Mouse (Mus musculus) liver, adult 2 months (tissue): ENCODE results near the gene Fam90a1a. TPM values are rescaled to one million over a fixed set of nuclear protein-coding genes. Genes with fewer than 3 reads are reported as not detected.

Experiments
- DNase-seq: peaks from one replicate; pipeline ENCODE4 v3.0.0-alpha.2; 2011; ENCODE audit warnings: low read depth, low spot score; ENCODE audit errors: extremely low read depth
- H3K27ac ChIP-seq: fragments of 200-500 bp; replicated peaks from 2 replicates; pipeline ENCODE4 v1.5.1; 2012; ENCODE audit warnings: low read depth, mild to moderate bottlenecking, control low read depth, inconsistent platforms, low read length; ENCODE audit not compliant: insufficient read depth
- H3K27me3 ChIP-seq: fragments of 200-500 bp; 2 replicates; pipeline ENCODE4 v1.6.1; 2012; ENCODE audit warnings: mild to moderate bottlenecking, moderate library complexity, low read length, inconsistent platforms; ENCODE audit not compliant: control insufficient read depth, insufficient read depth
- H3K36me3 ChIP-seq: fragments of 200-500 bp; 2 replicates; pipeline ENCODE4 v1.6.1; 2012; ENCODE audit warnings: low read length, inconsistent platforms; ENCODE audit not compliant: control insufficient read depth, insufficient read depth
- H3K4me1 ChIP-seq: fragments of 200-500 bp; 2 replicates; pipeline ENCODE4 v1.6.1; 2011; ENCODE audit warnings: low read length; ENCODE audit not compliant: control insufficient read depth, insufficient read depth
- H3K4me3 ChIP-seq: fragments of 200-500 bp; 2 replicates; pipeline ENCODE4 v1.5.1; 2011; ENCODE audit warnings: low read depth, mild to moderate bottlenecking, control low read depth, low read length, moderate library complexity; ENCODE audit not compliant: insufficient read depth
- H3K79me2 ChIP-seq: fragments of 200-500 bp; 2 replicates; pipeline ENCODE4 v1.6.1; 2012; ENCODE audit warnings: inconsistent platforms, mild to moderate bottlenecking, low read length, moderate library complexity; ENCODE audit not compliant: control insufficient read depth, insufficient read depth
- H3K9ac ChIP-seq: fragments of 200-500 bp; 2 replicates; pipeline ENCODE4 v1.6.1; 2012; ENCODE audit warnings: low read depth, mild to moderate bottlenecking, control low read depth, inconsistent platforms, low read length
- CTCF ChIP-seq: fragments of 200-500 bp; IDR thresholded peaks from 2 replicates; pipeline ENCODE4 v1.5.1; 2011; ENCODE audit warnings: low read depth, low read length, control low read depth
- POLR2A ChIP-seq: fragments of 200-500 bp; IDR thresholded peaks from 2 replicates; pipeline ENCODE4 v1.6.1; 2011; ENCODE audit warnings: low read length, control low read depth; ENCODE audit not compliant: insufficient read depth; ENCODE audit errors: extremely low read depth
- WGBS: fragments of 180-500 bp; shearing (Covaris S2); methylation state at CpG from one replicate; pipeline ENCODE4 v1.1.7; 2018; 5-methylcytosine and 5-hydroxymethylcytosine counted together
- polyA plus RNA-seq: library from polyadenylated mRNA; depleted of rRNA; stranded (reverse); fragments of >200 nt; gene quantifications from 2 replicates; pipeline ENCODE4 v1.2.3, GENCODE M21; 2012
- total RNA-seq: library from RNA; depleted of rRNA; stranded (reverse); fragments of >200 nt; gene quantifications from 2 replicates; pipeline ENCODE4 v1.2.3, GENCODE M21; 2014

The Fam90a1a gene
- total and polyA plus RNA-seq, 2 experiments, result not detected

DNA sequence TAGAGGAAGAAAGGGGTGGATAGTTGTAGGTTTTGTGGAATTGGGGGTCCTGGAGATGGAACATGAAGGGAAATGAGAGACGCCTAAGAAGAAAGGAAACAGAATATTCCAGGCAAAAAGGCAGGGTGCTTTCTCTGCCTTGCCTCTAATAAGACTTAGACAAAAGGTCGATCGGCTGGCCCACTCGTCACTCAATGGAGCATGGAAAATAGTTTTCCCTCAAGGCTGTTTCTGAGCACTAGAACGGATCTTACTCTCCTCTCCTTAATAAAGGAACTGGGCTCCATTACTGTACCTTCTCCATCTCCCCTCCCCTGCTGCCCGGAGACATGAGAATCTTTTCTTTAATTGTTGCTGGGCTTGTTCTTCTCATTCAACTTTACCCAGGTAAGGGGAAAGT, 12.1 kb upstream of the Fam90a1a start, which contains the start of gene Defb13:
Gene Defb13 (plus strand): TSS at position 301 of the 400 bp plus-strand sequence.
- DNase-seq, result no peak
- H3K9ac ChIP-seq, result no peak within 1 kb of the TSS
- no peak within 1 kb of the TSS for H3K4me3 ChIP-seq
- TF ChIP-seq POLR2A, result no peak
- TF ChIP-seq CTCF, result no peak
- H3K36me3 ChIP-seq, result no peaks in the 10 kb centered on the region
- no peaks in the 10 kb centered on the region for H3K27me3 ChIP-seq
- H3K4me1 ChIP-seq, result no peaks in the 10 kb centered on the region
- H3K27ac ChIP-seq, result no peak within 1 kb of the TSS
- WGBS, result 82% methylated on average over 6 of the region's 6 CpGs
- no peaks in the 10 kb centered on the region for H3K79me2 ChIP-seq

DNA sequence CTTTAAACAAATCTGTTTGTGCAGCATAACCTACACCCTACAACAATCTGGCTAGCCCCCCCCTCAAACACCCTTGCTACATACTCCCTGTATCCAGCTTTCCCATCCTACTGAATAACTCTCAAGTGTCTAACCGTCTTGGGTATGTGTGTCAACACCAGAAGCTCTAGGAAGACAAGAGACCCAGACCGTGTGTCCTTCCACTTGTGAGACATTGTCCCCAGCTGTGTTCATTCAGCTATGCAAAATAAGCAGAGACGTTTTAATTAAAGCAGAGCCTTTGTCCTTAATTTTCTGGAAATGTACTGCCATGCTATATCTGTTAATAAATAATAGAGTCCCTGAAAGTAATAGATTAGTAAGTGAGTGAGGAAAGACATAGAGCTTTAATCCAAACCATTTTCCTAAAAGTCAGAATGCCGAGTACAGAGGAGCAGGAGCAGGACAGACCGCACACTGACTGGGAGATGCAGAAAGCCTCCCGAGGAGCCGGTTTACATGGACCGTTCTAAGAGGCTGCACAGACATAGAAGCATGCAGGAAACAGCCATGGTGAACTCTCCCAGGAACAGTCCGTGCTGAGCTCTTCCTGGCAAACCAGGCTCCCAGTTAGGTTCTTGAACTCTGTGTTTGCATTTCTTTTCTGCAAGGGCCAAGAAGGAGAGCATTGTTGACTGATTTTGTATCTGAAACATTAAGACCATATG, 11.1 kb upstream of the Fam90a1a start:
- TF ChIP-seq POLR2A (no peak), CTCF (no peak)
- DNase-seq, result peak; percentile 28
- Histone ChIP-seq H3K4me1 (no peaks in the 10 kb centered on the region), H3K79me2 (no peaks in the 10 kb centered on the region), H3K9ac (no peak overlapping the region), H3K27ac (no peak overlapping the region), H3K27me3 (no peaks in the 10 kb centered on the region), H3K4me3 (no peak overlapping the region), H3K36me3 (no peaks in the 10 kb centered on the region)
- WGBS, result 78% methylated on average over 9 of the region's 9 CpGs

DNA sequence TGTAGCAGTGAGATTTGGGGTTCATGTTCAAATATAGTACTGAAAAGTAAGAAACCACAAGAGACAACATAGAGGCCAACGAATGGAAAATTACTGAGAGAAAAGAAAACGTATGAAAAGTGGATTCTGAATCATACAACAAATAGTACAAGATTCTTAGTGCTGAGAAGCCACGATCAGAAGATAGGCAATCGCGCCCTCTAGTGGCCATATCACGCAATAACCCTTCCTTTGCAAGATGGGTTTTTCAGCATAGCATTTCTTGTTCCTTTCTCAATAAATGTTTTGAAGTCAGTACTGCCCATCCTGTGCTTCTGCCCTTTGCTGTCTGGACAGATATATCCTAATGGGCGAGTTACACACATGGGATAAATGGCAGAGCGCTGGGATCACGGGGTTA, 3.2 kb upstream of the Fam90a1a start:
- no peak overlapping the region for H3K9ac ChIP-seq
- 8% methylated on average over 9 of the region's 9 CpGs for WGBS
- TF ChIP-seq CTCF (peak; percentile 45; the same call in 1 of the 2 replicates), POLR2A (no peak)
- H3K27me3 ChIP-seq, result no peaks in the 10 kb centered on the region
- no peak overlapping the region for H3K27ac ChIP-seq
- no peaks in the 10 kb centered on the region for H3K36me3 ChIP-seq
- DNase-seq, result peak; percentile 44
- H3K4me3 ChIP-seq, result no peak overlapping the region
- H3K79me2 ChIP-seq, result no peaks in the 10 kb centered on the region
- H3K4me1 ChIP-seq, result no peaks in the 10 kb centered on the region

DNA sequence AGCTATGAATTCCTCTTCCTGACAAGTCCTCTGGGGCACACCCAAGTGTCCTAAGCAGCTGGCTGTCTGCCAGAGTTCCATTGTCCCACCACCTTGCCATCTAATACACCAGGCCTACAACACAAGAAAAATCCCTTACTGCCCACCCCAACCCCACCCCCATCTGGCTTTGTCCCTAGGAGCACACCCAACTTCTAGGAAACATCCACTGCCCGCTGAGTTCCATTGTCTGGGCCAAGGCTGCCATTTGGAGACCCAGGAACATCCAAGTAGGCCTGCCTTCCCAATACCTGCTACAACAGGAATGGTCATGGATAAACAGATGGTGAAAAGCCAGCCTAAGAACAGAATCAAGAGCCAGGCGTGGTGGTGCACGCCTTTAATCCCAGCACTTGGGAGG, 2.2 kb upstream of the Fam90a1a start:
- TF ChIP-seq POLR2A (no peak), CTCF (no peak)

DNA sequence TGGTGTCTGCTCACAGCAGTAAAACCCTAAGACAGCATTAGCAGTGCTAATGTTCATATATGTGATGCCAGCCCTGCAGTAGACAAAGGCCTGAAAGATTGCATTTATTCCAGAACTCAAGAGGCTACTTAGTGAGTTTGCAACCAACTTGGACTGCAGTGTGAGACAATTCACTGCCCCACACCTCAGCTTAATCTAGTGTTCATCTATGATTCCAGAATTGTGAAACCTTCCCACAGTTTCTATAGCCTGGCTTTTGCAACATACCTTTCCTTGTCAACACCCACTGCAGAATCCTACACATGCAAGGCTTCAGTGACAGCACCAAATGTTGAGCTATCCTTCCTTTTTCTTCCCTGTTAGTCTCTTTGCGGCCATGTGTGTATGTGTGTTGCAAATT, 8.1 kb downstream of the Fam90a1a start:
- no peaks in the 10 kb centered on the region for H3K79me2 ChIP-seq

More for the DNA sequence above, 2.2 kb upstream of the Fam90a1a start:
- Histone ChIP-seq H3K4me1 (no peaks in the 10 kb centered on the region), H3K4me3 (no peak overlapping the region), H3K79me2 (no peaks in the 10 kb centered on the region), H3K27ac (no peak overlapping the region), H3K27me3 (no peaks in the 10 kb centered on the region), H3K9ac (no peak overlapping the region), H3K36me3 (no peaks in the 10 kb centered on the region)
- WGBS, result 91% methylated on average over 3 of the region's 3 CpGs
- DNase-seq, result no peak

DNA sequence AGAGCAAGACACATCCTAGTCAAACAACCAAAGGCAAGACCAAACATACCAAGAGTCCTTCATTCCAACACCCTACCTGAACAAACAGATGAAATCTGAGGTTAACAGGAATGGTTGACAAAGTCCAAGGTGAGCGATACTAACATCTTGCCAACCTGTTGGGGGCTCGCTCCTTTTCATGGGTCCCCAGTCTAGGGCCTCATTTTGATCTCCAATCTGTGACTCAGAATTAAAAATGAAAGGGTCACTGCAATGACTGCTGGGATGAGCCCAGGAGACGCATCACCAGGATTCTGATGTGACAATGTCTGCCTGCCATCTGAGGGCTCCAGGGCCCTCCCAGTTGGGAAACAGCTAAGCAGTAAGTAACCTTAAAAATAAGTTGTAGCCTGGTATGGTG, 11.0 kb downstream of the Fam90a1a start, which contains the start of gene Ccdc70:
Gene Ccdc70 (plus strand): TSS at position 301 of the 400 bp plus-strand sequence.
- no peaks in the 10 kb centered on the region for H3K36me3 ChIP-seq
- no peak within 1 kb of the TSS for H3K27ac ChIP-seq

More for the DNA sequence above, 8.1 kb downstream of the Fam90a1a start:
- TF ChIP-seq CTCF (no peak), POLR2A (no peak)
- no peak for DNase-seq
- no peak overlapping the region for H3K9ac ChIP-seq
- no peaks in the 10 kb centered on the region for H3K36me3 ChIP-seq
- no peak overlapping the region for H3K27ac ChIP-seq
- no peaks in the 10 kb centered on the region for H3K27me3 ChIP-seq
- H3K4me1 ChIP-seq, result no peaks in the 10 kb centered on the region
- no peak overlapping the region for H3K4me3 ChIP-seq
- 71% methylated on average over 1 of the region's 1 CpGs for WGBS

More for the DNA sequence above, 11.0 kb downstream of the Fam90a1a start, which contains the start of gene Ccdc70:
- H3K27me3 ChIP-seq, result no peaks in the 10 kb centered on the region
- no peaks in the 10 kb centered on the region for H3K79me2 ChIP-seq
- H3K4me1 ChIP-seq, result no peaks in the 10 kb centered on the region
- no peak for DNase-seq
- no peak within 1 kb of the TSS for H3K9ac ChIP-seq
- H3K4me3 ChIP-seq, result no peak within 1 kb of the TSS
- WGBS, result 70% methylated on average over 3 of the region's 3 CpGs
- TF ChIP-seq POLR2A (no peak), CTCF (no peak)
